Mouse (Mus musculus) bone marrow, adult 2 months (tissue): ENCODE results near the gene T2.

ENCODE experiments used
- CTCF ChIP-seq: fragments of 200-500 bp; IDR thresholded peaks from 2 replicates; pipeline ENCODE4 v1.5.1; 2011; ENCODE audit warnings: low read length, control low read depth; ENCODE audit not compliant: control insufficient read depth, insufficient read depth
- POLR2A ChIP-seq: fragments of 200-500 bp; IDR thresholded peaks from 2 replicates; pipeline ENCODE4 v1.6.1; 2011; ENCODE audit warnings: low read depth, mild to moderate bottlenecking, control low read depth, low read length, borderline replicate concordance; ENCODE audit not compliant: control insufficient read depth

DNA sequence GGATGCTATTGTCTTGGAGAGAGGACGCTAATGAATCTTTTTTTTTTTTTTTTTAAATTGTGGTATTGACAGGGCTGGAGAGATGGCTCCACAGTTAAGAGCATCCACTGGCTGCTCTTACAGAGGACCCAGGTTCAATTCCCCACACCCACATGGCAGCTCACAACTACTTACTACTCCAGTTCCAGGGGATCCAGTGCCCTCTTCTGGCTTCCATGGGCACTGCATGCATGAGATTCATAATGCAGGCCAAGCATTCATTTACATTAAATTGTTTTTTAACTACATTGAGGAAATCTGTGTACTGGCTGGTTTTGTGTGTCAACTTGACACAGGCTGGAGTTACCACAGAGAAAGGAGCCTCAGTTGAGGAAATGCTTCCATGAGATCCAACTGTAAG is 64.9 kb downstream of the T2 start:
- no peak for TF ChIP-seq POLR2A
- TF ChIP-seq CTCF, result 0 out of 2 replicates have a peak, but pooled peaks have one; percentile 26
